Mouse (Mus musculus): ENCODE measurements around the gene 2310011J03Rik.

2310011J03Rik gene

GRCm38 (mm10) chr10:80341491-80342304 is 21.4 kb upstream of the 2310011J03Rik start:
- no peak for DNase-seq

GRCm38 (mm10) chr10:80341026-80341425 is 20.7 kb upstream of the 2310011J03Rik start:
- DNase-seq: no peak

- peak; percentile 94 to 96 for DNase-seq
These were observed 19.8 kb upstream of the 2310011J03Rik start for GRCm38 (mm10) chr10:80339941-80340750.

- no peak for DNase-seq
These were observed 15.9 kb upstream of the 2310011J03Rik start for GRCm38 (mm10) chr10:80336263-80336662.

- peak; percentile 85 for DNase-seq
These were observed 12.2 kb upstream of the 2310011J03Rik start for GRCm38 (mm10) chr10:80332525-80332989.

- peak in 1 of 2 experiments; percentile 84 for DNase-seq
These were observed 11.5 kb upstream of the 2310011J03Rik start for GRCm38 (mm10) chr10:80331636-80332524.

- DNase-seq: no peak
These were observed 10.6 kb upstream of the 2310011J03Rik start for GRCm38 (mm10) chr10:80330888-80331287.

GRCm38 (mm10) chr10:80330084-80330483 is 9.7 kb upstream of the 2310011J03Rik start:
- no peak for DNase-seq

GRCm38 (mm10) chr10:80329273-80330081 is 9.1 kb upstream of the 2310011J03Rik start, which contains the start of the genes Pcsk4 and Reep6:
Pcsk4 (minus strand) TSS chr10:80329498.
Reep6 (plus strand) TSS chr10:80329953.
- DNase-seq: peak; percentile 99

- no peak for DNase-seq
These were observed 4.7 kb upstream of the 2310011J03Rik start for GRCm38 (mm10) chr10:80325045-80325444.

- DNase-seq: no peak
These were observed 4.0 kb upstream of the 2310011J03Rik start for GRCm38 (mm10) chr10:80324120-80325037.

- DNase-seq: peak; percentile 73 to 75
These were observed 3.2 kb upstream of the 2310011J03Rik start for GRCm38 (mm10) chr10:80323261-80324119.

- DNase-seq: peak; percentile 41 to 58
These were observed 2.5 kb upstream of the 2310011J03Rik start for GRCm38 (mm10) chr10:80322811-80323211.

- DNase-seq: no peak
These were observed 1.6 kb upstream of the 2310011J03Rik start for GRCm38 (mm10) chr10:80321670-80322581.

- no peak for DNase-seq
These were observed 805 bp upstream of the 2310011J03Rik start for GRCm38 (mm10) chr10:80321014-80321669.

- peak; percentile 41 to 45 for DNase-seq
These were observed 3.3 kb downstream of the 2310011J03Rik start for GRCm38 (mm10) chr10:80317011-80317410.

- DNase-seq: peak; percentile 69 to 70
These were observed 4.0 kb downstream of the 2310011J03Rik start for GRCm38 (mm10) chr10:80316359-80316781.
